Mouse (Mus musculus) adrenal gland, adult 8-10 months (tissue): ENCODE results near the gene Gm4981. TPM values are rescaled to one million over a fixed set of nuclear protein-coding genes. Genes with fewer than 3 reads are reported as not detected.
"Not testable (repeated sequence)": the region's sequence is repeated elsewhere in the genome, so short reads cannot be mapped to it uniquely, and the experiment has no call there.

Experiments used
- DNase-seq: peaks from one replicate; pipeline ENCODE4 v3.0.0; 2022
- total RNA-seq, 4 experiments: library from RNA; stranded (reverse); gene quantifications; 2 replicates each; pipeline ENCODE4 v1.2.4; 2022

Gene Gm4981
- not detected for total RNA-seq

- no peak for DNase-seq
These were observed at the start of gene Gm4981 for GRCm38 (mm10) chr10:58236613-58237012. Gene Gm4981 (minus strand): TSS chr10:58236701.

GRCm38 (mm10) chr10:58282238-58282637, 45.7 kb upstream of the Gm4981 start:
- DNase-seq, result no peak

- DNase-seq, result no peak
These were observed 22.0 kb upstream of the Gm4981 start for GRCm38 (mm10) chr10:58258466-58258865.

- DNase-seq, result no peak
These were observed 19.5 kb upstream of the Gm4981 start for GRCm38 (mm10) chr10:58255954-58256353.

- peak; percentile 92 for DNase-seq
These were observed 18.9 kb upstream of the Gm4981 start, which contains the start of gene Gcc2 for GRCm38 (mm10) chr10:58255213-58255892. Gene Gcc2 (plus strand): TSS chr10:58255497.

- DNase-seq, result no peak
These were observed 18.2 kb upstream of the Gm4981 start for GRCm38 (mm10) chr10:58254635-58255175.

- DNase-seq, result no peak
These were observed 13.0 kb upstream of the Gm4981 start for GRCm38 (mm10) chr10:58249535-58249934.

- DNase-seq, result not testable (repeated sequence)
These were observed 2.7 kb upstream of the Gm4981 start for GRCm38 (mm10) chr10:58238984-58239740.

- DNase-seq, result not testable (repeated sequence)
These were observed 1.5 kb downstream of the Gm4981 start for GRCm38 (mm10) chr10:58234985-58235384.

- DNase-seq, result not testable (repeated sequence)
These were observed 2.8 kb downstream of the Gm4981 start for GRCm38 (mm10) chr10:58233740-58234121.

- not testable (repeated sequence) for DNase-seq
These were observed 3.3 kb downstream of the Gm4981 start for GRCm38 (mm10) chr10:58233054-58233739.

- DNase-seq, result not testable (repeated sequence)
These were observed 3.9 kb downstream of the Gm4981 start, which contains the start of gene Duxf3 for GRCm38 (mm10) chr10:58232641-58232969. Gene Duxf3 (minus strand): TSS chr10:58232675.

GRCm38 (mm10) chr10:58231779-58232640, 4.5 kb downstream of the Gm4981 start:
- peak; percentile 72 for DNase-seq

- peak; percentile 49 for DNase-seq
These were observed 5.4 kb downstream of the Gm4981 start for GRCm38 (mm10) chr10:58231088-58231487.

- not testable (repeated sequence) for DNase-seq
These were observed 6.5 kb downstream of the Gm4981 start for GRCm38 (mm10) chr10:58230021-58230420.

- DNase-seq, result not testable (repeated sequence)
These were observed 8.7 kb downstream of the Gm4981 start for GRCm38 (mm10) chr10:58227798-58228197.

GRCm38 (mm10) chr10:58226357-58226756, 10.1 kb downstream of the Gm4981 start:
- DNase-seq, result not testable (repeated sequence)

- DNase-seq, result not testable (repeated sequence)
These were observed 11.4 kb downstream of the Gm4981 start, which contains the start of gene AW822073 for GRCm38 (mm10) chr10:58224827-58225785. Gene AW822073 (minus strand): TSS chr10:58224930.

- DNase-seq, result peak; percentile 64
These were observed 12.3 kb downstream of the Gm4981 start for GRCm38 (mm10) chr10:58223972-58224805.
